Mouse (Mus musculus): Measurements from ENCODE around the gene Thop1.
A peak's percentile ranks its signal among the peaks of the same experiment; 100 is the strongest.
"Not testable (repeated sequence)": the region's sequence is repeated elsewhere in the genome, so short reads cannot be mapped to it uniquely, and the experiment has no call there.

The Thop1 gene

GRCm38 (mm10) chr10:81069836-81070235, at the start of gene Thop1:
TSS of gene Thop1 (plus strand) at chr10:81070035.
- peak; percentile 99 for DNase-seq

GRCm38 (mm10) chr10:81020207-81020606, 49.6 kb upstream of the Thop1 start:
- no peak for DNase-seq

- DNase-seq: no peak
Measured at GRCm38 (mm10) chr10:81021547-81022110, 48.2 kb upstream of the Thop1 start.

GRCm38 (mm10) chr10:81022744-81023143, 47.1 kb upstream of the Thop1 start:
- peak; percentile 25 for DNase-seq

GRCm38 (mm10) chr10:81024346-81024937, 45.4 kb upstream of the Thop1 start:
- no peak for DNase-seq

GRCm38 (mm10) chr10:81025047-81025621, 44.7 kb upstream of the Thop1 start:
- no peak for DNase-seq

- DNase-seq: no peak
Measured at GRCm38 (mm10) chr10:81025639-81026275, 44.1 kb upstream of the Thop1 start, which contains the start of gene Diras1. TSS of gene Diras1 (minus strand) at chr10:81025662.

- no peak for DNase-seq
Measured at GRCm38 (mm10) chr10:81026857-81027256, 43.0 kb upstream of the Thop1 start.

GRCm38 (mm10) chr10:81027331-81027730, 42.5 kb upstream of the Thop1 start:
- no peak for DNase-seq

- no peak for DNase-seq
Measured at GRCm38 (mm10) chr10:81028219-81028618, 41.6 kb upstream of the Thop1 start.

GRCm38 (mm10) chr10:81029031-81029430, 40.8 kb upstream of the Thop1 start:
- no peak for DNase-seq

- no peak for DNase-seq
Measured at GRCm38 (mm10) chr10:81033586-81033985, 36.2 kb upstream of the Thop1 start.

- DNase-seq: no peak
Measured at GRCm38 (mm10) chr10:81036251-81036650, 33.6 kb upstream of the Thop1 start.

- peak; percentile 96 for DNase-seq
Measured at GRCm38 (mm10) chr10:81036988-81037580, 32.8 kb upstream of the Thop1 start, which contains the start of gene Slc39a3. TSS of gene Slc39a3 (minus strand) at chr10:81037426.

- peak; percentile 72 for DNase-seq
Measured at GRCm38 (mm10) chr10:81041458-81042175, 28.2 kb upstream of the Thop1 start.

- not testable (repeated sequence) for DNase-seq
Measured at GRCm38 (mm10) chr10:81045246-81045645, 24.6 kb upstream of the Thop1 start.

- peak; percentile 57 for DNase-seq
Measured at GRCm38 (mm10) chr10:81050645-81051044, 19.2 kb upstream of the Thop1 start.

- peak; percentile 20 for DNase-seq
Measured at GRCm38 (mm10) chr10:81051133-81051532, 18.7 kb upstream of the Thop1 start.

- no peak for DNase-seq
Measured at GRCm38 (mm10) chr10:81052577-81052976, 17.3 kb upstream of the Thop1 start.

GRCm38 (mm10) chr10:81055169-81055568, 14.7 kb upstream of the Thop1 start:
- no peak for DNase-seq

GRCm38 (mm10) chr10:81055802-81056340, 14.0 kb upstream of the Thop1 start:
- not testable (repeated sequence) for DNase-seq

GRCm38 (mm10) chr10:81057406-81058130, 12.3 kb upstream of the Thop1 start:
- DNase-seq: no peak
